Mouse (Mus musculus) gastrocnemius, adult 2 months (tissue): ENCODE measurements around the gene 1110017D15Rik. TPM values are rescaled to one million over a fixed set of nuclear protein-coding genes. Genes with fewer than 3 reads are reported as not detected.

ENCODE experiments used
- DNase-seq: peaks from one replicate; pipeline ENCODE4 v3.0.0; 2022
- H3K27ac ChIP-seq: fragments of 200-600 bp; 2 replicates; pipeline ENCODE4 v1.8.1; 2022; ENCODE audit warnings: mild to moderate bottlenecking
- H3K4me3 ChIP-seq: fragments of 200-600 bp; 2 replicates; pipeline ENCODE4 v1.8.1; 2022; ENCODE audit warnings: mild to moderate bottlenecking, moderate library complexity
- CTCF ChIP-seq: fragments of 200-600 bp; IDR thresholded peaks from 2 replicates; pipeline ENCODE4 v1.8.1; 2022; ENCODE audit warnings: antibody characterized with exemption, mild to moderate bottlenecking, moderate library complexity
- intact Hi-C: fragments of 180-260 bp; cut with DNase I; formaldehyde crosslinking; loops from one replicate; pipeline ENCODE4 v1.15.1; 2025
- total RNA-seq, 2 experiments: library from RNA; stranded (reverse); gene quantifications; 2 replicates each; pipeline ENCODE4 v1.2.3; 2021

1110017D15Rik gene
- total RNA-seq, 2 experiments from 2014 or later: 0.67 TPM; not detected in 1

DNA sequence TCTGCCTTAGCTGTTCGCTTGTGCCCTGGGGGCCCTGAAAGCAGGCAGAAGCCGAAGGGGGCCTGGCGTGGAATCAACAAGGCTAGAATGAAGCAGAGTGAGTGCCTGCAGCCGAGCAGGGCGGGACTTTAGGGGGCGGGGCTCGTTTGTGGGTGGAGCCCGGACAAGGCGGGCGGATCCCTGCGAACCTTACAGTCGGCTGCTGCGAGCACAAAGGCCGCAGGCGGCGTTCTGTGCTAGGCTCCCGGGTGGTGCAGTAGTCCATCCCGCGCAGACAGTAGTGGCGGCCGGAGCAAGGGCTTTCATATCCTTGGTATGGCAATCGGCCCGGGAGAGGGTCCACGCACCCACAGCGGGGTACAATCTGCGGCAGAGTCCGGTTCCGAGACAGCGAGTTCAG, 10.2 kb downstream of the 1110017D15Rik start:
- intact Hi-C loops: no loop called here
- Histone ChIP-seq H3K27ac (peak overlapping the region; percentile 76), H3K4me3 (peak overlapping the region; percentile 70)
- TF ChIP-seq CTCF: peak; percentile 37
- DNase-seq: peak; percentile 93

DNA sequence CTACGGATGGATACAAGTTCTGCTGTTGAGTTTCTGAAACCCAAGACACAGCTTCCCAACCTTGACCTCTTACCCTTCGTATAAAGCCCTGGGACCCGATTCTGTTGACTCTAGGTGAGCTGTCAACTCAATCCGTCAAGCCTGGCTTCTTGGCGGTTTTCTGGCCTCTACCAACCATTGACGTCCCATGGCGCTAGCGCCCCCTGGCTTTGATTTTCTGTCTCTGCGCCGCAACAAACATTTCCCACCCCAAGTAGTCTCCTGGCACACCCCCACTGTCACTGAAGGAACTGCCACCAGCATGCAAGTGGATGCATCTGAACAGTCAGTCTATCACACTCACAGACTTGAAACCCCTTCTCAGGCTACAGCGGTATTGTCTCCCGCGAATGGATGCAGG, 11.0 kb downstream of the 1110017D15Rik start:
- peak; percentile 77 for TF ChIP-seq CTCF
- peak; percentile 78 for DNase-seq
- H3K27ac ChIP-seq: peak overlapping the region; percentile 76
- intact Hi-C loops: no loop called here
- peak overlapping the region; percentile 70 for H3K4me3 ChIP-seq

DNA sequence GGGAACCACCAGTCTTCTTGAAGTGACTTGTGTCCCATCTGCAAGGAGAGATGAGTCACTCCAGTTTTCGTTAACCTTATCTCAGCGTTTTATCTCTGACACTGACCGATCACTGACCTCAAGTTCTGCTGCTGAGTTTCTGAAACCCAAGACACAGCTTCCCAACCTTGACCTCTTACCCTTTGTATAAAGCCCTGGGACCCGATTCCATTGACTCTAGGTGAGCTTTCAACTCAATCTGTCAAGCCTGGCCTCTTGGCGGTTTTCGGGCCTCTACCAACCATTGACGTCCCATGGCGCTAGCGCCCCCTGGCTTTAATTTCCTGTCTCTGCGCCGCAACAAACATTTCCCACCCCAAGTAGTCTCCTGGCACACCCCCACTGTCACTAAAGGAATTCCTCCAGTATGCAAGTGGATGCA, 12.0 kb downstream of the 1110017D15Rik start:
- Histone ChIP-seq H3K27ac (no peak overlapping the region), H3K4me3 (no peak overlapping the region)
- intact Hi-C loops: loop anchor here (1.0 kb wide), 1 partner anchor 36 kb away; no protein-coding TSS in a partner anchor
- DNase-seq: peak; percentile 54
- peak; percentile 53 for TF ChIP-seq CTCF

DNA sequence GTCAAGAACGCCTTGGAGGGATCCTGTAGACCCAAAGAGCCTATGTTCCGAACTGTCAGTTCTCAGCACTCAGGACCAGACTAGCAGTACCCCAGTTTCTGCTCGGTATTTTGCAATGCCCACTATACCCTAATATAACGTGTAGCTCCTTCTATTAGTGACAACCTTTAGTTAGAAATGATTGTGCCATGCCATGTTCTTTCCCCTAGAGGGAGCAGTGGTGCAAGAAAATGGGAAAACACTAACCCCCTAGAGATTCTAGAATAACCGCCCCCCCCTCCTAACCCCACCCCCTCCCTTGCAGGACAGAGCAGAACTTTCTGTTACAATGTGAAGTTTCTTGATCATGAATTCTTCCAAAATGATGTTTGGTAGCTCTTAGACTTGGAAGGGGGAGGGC, 12.8 kb downstream of the 1110017D15Rik start:
- peak; percentile 6 for DNase-seq
- intact Hi-C loops: no loop called here
- no peak overlapping the region for H3K4me3 ChIP-seq
- no peak overlapping the region for H3K27ac ChIP-seq
- peak; percentile 43 for TF ChIP-seq CTCF

DNA sequence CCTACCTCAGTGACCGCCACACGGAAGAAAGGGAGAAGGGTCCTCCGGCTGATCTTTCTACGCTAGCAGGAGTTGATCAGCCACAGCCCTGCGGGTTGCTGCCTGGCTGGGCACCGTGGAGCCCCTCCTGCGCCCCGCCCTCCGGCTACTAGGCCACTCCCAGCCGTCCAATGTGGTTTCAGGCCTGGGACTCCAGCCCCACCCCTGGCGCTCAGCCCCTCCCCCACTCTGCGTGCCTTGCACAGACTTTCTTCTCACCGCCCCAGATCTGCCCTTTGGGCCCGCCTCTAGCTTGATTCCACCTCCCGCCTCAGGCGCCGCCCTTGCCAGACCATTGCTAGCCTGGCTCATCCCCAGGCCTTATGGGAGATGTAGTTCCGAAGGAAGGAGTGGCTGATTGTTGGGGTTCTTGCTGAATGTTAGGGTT, 14.1 kb downstream of the 1110017D15Rik start, which contains the start of gene AI464131:
TSS of gene AI464131 (minus strand) at position 91 of the 427 bp plus-strand sequence.
- intact Hi-C loops: loop anchor here (2.0 kb wide), 1 partner anchor 22 kb away; no protein-coding TSS in a partner anchor
- no peak for TF ChIP-seq CTCF
- peak within 1 kb of the TSS; percentile 87 for H3K4me3 ChIP-seq
- H3K27ac ChIP-seq: peak within 1 kb of the TSS; percentile 99
- peak; percentile 100 for DNase-seq

DNA sequence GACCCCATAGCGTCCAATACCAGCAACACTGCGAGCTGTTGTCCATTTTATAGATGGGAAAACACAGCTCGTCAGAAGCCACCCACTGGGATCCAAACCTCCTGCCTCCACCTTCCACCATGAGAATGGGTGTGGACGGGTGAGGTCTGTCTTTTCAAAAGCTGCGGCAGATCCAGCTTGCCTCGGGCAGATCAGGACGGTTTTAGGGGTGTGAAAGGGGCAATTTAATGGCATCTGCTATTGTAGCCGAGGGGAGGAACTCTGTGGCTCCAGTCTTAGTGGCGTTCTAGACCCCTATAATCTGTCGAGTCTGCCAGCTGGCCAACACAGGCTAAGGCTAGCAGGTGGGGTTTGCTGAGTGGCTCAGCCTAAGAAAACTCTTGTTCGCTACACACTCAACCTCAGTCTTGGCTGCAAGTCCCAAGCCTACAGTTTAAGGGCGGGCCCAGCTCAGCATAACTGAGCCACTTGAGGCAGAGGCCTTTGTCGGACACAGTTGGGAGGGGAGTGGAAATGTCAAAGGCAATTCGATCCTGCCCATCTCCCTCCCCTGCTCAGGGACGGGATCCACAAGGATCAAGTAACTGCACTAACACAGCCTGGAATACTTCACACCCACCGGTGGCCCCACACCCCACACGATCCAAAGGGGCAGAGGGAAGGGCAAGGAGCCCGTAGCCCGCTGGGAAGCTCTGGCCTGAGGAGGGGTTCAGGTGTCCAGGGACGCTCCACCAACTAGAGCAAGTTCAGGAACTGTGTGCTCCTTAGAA, 14.8 kb downstream of the 1110017D15Rik start:
- peak; percentile 82 for DNase-seq
- peak overlapping the region; percentile 87 for H3K4me3 ChIP-seq
- peak overlapping the region; percentile 99 for H3K27ac ChIP-seq
- intact Hi-C loops: loop anchor here (2.0 kb wide), 1 partner anchor 22 kb away; no protein-coding TSS in a partner anchor
- no peak for TF ChIP-seq CTCF

DNA sequence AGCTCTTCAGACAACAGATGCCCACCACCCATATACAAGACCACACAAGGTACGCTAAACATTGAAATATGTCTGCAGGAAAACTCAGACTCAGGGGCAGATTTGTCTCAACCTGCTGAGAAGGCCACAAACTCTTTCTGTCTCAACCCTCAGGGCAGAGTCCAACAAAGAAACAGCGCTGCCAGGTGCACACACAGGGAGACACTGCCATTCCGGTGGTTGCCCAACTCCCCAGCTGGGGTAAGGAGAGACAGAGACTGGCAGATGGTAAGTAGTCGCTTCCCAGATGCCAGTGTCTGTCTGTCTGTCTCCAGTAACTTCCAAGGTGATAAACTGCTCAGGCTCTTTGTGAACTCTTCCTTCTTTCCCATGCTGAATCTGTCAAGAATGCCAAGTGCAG, 16.3 kb downstream of the 1110017D15Rik start:
- TF ChIP-seq CTCF: no peak

DNA sequence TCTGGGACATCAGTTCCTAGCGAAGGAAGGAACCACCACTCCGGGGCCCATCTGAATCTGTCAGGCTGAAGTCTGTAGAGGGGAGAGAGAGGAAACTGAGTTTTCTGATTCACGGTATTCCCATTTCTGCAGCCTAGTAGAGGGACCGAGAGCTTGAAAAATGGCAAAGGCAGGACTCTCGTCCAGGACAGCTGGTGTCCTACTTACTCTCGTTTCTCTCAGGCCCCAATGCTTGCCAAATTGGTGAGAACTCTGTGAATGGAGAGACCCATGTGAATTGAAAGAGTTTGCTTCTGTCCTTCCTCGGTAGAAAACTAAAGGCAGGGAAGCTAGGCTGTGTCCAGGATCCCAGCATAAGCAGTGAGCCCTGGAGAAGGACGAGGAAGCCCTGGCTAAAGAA, 17.5 kb downstream of the 1110017D15Rik start:
- peak; percentile 40 for DNase-seq
- H3K4me3 ChIP-seq: peak overlapping the region; percentile 87
- H3K27ac ChIP-seq: peak overlapping the region; percentile 99
- TF ChIP-seq CTCF: no peak
- intact Hi-C loops: no loop called here

More for the DNA sequence above, 16.3 kb downstream of the 1110017D15Rik start:
- DNase-seq: peak; percentile 71
- peak overlapping the region; percentile 99 for H3K27ac ChIP-seq
- intact Hi-C loops: no loop called here
- H3K4me3 ChIP-seq: peak overlapping the region; percentile 87

DNA sequence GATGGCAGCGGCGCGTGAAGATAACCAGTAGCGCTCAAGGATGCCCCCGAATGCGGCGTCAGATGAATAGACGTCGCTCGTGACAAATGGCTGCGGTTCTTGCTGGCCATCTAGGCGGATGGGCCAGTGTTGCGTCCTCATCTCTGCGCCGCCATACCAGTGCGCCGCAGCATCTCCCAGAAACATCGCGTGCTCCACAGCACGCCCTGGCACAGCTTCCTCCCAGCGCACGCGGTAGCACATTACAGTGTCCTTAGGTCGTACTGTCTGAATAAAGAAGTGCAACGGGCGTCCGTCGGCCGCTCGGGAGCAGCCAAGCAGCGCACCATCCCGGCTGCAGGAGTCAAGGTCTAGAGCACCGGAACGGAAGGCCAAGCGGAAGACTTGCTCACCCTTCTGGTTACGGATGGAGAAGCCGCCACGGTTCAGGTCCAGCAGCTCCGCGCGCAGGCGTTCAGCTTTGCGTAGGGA, 18.2 kb downstream of the 1110017D15Rik start:
- Histone ChIP-seq H3K27ac (peak overlapping the region; percentile 99), H3K4me3 (peak overlapping the region; percentile 87)
- DNase-seq: no peak
- TF ChIP-seq CTCF: no peak
- intact Hi-C loops: no loop called here

DNA sequence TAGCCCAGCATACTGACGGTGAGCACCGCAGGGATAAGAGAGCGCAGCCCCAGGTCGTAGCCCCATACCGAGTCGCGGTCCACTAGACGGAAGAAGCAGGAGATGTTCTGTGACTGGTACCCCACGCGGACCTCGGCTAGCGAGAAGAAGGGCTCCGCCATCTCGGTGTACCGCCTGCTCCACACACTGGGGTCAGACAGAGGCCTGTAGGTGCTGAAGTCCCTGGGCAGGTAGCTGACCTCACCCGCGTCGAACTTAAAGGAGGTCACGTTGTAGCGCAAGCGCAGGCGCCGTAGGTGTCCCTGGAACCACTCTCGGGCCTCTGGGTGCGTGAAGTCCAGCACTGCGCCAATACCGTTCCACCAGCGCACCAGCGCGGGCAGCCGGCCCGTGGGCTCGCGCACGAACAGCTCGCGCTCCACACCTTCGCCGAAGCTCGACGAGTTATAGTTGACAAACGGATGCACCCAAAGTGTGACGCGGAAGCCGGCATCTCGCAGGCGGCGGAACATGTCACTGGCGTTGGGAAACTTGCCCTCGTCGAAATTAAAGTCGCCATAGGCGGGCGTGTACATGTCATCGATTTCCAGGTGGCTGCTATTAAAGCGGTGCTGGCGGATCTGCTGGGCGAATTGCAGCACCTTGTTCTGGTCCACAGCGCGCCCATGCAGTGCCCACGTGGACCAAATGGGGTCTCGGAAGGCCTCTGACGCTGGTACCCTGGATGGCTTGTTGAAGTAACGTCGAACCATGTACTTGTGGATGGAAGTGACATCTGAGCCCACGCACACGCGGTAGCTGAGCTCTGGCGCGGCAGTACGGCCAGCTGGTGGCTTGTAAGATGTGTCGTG, 18.9 kb downstream of the 1110017D15Rik start:
- TF ChIP-seq CTCF: no peak
- peak; percentile 34 for DNase-seq
- intact Hi-C loops: no loop called here
- peak overlapping the region; percentile 87 for H3K4me3 ChIP-seq
- H3K27ac ChIP-seq: 0 out of 2 replicates have a peak overlapping the region, but pooled peaks have one; percentile 8

DNA sequence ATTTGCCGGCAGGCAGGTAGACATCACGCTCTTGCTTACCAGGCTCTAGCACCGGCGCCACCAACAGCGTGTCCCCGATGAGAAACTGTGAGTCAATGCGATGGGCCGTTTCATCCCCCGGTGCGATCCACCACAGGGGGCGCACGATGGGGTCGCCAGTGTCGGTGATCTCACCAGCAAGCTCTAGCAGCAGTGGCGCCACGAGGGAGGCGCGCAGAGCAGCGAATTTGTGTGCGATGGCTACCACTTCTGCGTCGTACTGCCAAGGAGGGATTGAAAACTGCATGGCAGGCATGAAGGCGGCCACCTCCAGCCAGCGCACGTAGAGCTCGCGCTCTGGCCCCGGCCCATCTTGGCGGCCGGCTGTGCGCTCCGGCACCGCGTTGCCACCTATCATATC, 19.6 kb downstream of the 1110017D15Rik start:
- peak; percentile 39 for DNase-seq
- no peak for TF ChIP-seq CTCF
- intact Hi-C loops: no loop called here
- peak overlapping the region; percentile 87 for H3K4me3 ChIP-seq
- H3K27ac ChIP-seq: 0 out of 2 replicates have a peak overlapping the region, but pooled peaks have one; percentile 6

DNA sequence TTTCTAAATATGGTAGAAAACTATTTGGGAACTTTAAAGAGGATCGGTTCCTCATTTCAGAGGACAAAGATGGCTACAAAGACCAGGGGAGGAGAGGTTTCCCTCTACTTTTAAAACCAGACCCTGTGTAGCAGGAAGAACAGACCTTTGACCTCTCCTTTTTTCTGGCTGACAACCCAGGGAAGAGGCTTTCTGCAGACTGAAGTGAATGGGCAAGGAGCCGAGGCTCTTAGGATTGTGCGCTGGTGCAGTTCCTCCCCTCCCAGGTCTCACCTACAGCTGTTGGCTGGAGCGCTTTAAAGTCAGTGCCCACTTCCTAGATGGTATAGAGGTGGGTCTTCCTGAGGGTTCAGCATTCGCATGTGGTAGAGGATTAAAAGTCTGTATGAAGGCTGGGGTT, 20.1 kb downstream of the 1110017D15Rik start:
- no peak for DNase-seq
- TF ChIP-seq CTCF: no peak
- 0 out of 2 replicates have a peak overlapping the region, but pooled peaks have one; percentile 6 for H3K27ac ChIP-seq
- no peak overlapping the region; the same call in 1 of the 2 replicates for H3K4me3 ChIP-seq
- intact Hi-C loops: no loop called here
